Mouse (Mus musculus) stomach, postnatal 0 days (tissue): ENCODE measurements around the gene Tnr. TPM values are rescaled to one million over a fixed set of nuclear protein-coding genes. Genes with fewer than 3 reads are reported as not detected.
A peak's percentile ranks its signal among the peaks of the same experiment; 100 is the strongest.

Source experiments
- ATAC-seq: fragments of 200-750 bp; cut with Nextera tagmentation; 2 replicates; pipeline ENCODE4 v1.8.0; 2017; ENCODE audit not compliant: low FRiP score, low TSS enrichment
- DNase-seq: peaks from one replicate; pipeline ENCODE4 v3.0.0-alpha.2; 2016; ENCODE audit warnings: low spot score
- H3K27ac ChIP-seq: fragments of 300-500 bp; sonication (generic); replicated peaks from 2 replicates; pipeline ENCODE4 v1.5.1; 2014; ENCODE audit warnings: mild to moderate bottlenecking, control low read depth
- H3K27me3 ChIP-seq: fragments of 300-500 bp; sonication (generic); 2 replicates; pipeline ENCODE4 v1.6.1; 2014; ENCODE audit warnings: low read length; ENCODE audit not compliant: control insufficient read depth, insufficient read depth
- H3K36me3 ChIP-seq: fragments of 300-500 bp; sonication (generic); 2 replicates; pipeline ENCODE4 v1.6.1; 2014; ENCODE audit warnings: low read length, mixed read lengths; ENCODE audit not compliant: control insufficient read depth, insufficient read depth
- H3K4me1 ChIP-seq: fragments of 300-500 bp; sonication (generic); replicated peaks from 2 replicates; pipeline ENCODE4 v1.6.1; 2014; ENCODE audit warnings: antibody characterized with exemption; ENCODE audit not compliant: control insufficient read depth, insufficient read depth
- H3K4me2 ChIP-seq: fragments of 300-500 bp; sonication (generic); replicated peaks from 2 replicates; pipeline ENCODE4 v1.6.1; 2014; ENCODE audit warnings: low read depth, mild to moderate bottlenecking, control low read depth, moderate library complexity
- H3K4me3 ChIP-seq: fragments of 300-500 bp; sonication (generic); 2 replicates; pipeline ENCODE4 v1.5.1; 2014; ENCODE audit warnings: low read depth, low read length, control low read depth
- H3K9ac ChIP-seq: fragments of 300-500 bp; sonication (generic); 2 replicates; pipeline ENCODE4 v1.6.1; 2014; ENCODE audit warnings: mild to moderate bottlenecking, low read length, control low read depth, mixed read lengths
- H3K9me3 ChIP-seq: fragments of 300-500 bp; sonication (generic); 2 replicates; pipeline ENCODE4 v1.6.1; 2016; ENCODE audit warnings: low read length; ENCODE audit not compliant: control insufficient read depth
- CTCF ChIP-seq: IDR thresholded peaks from 2 replicates; pipeline ENCODE4 v1.5.1; 2016; ENCODE audit warnings: antibody characterized with exemption, low read depth, mild to moderate bottlenecking, moderate library complexity
- EP300 ChIP-seq: optimal IDR thresholded peaks from 2 replicates; pipeline ENCODE3; 2016; ENCODE audit warnings: antibody characterized with exemption
- WGBS: fragments of 180-500 bp; shearing (Covaris S2); extraction: QIAGEN DNeasy Blood & Tissue Kit; methylation state at CpG from one replicate; pipeline ENCODE4 v1.1.7; 2014; 5-methylcytosine and 5-hydroxymethylcytosine counted together
- polyA plus RNA-seq: library from polyadenylated mRNA; unstranded; fragments of >200 nt; fragmentation: Nextera tagmentation; extraction: Ambion mirVana; gene quantifications from 2 replicates; pipeline ENCODE4 v1.2.1, GENCODE M21; 2015

Tnr gene
- polyA plus RNA-seq, 1 experiment from 2014 or later: 0.10 TPM

DNA sequence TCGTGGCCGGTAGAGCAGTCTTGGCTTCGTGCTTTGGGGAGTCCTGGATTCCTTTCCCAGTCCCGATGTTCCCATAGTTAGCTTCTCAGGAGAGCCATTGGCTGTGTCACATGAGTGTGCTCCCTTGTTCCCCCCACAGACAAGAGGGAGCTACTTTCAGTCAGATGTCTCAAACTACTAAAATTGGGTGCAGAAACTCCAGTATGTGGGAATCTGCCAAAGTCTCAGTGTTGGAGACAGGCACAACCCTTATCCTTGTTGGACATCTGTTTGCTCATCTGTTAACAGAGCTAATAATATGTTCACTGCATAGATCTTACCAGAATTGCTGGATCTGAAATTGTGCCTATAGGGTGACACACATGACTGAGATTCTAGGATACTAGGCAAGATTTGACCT lies 21.7 kb upstream of the Tnr start:
- no peaks in the 10 kb centered on the region for H3K27me3 ChIP-seq
- ATAC-seq (no peak), DNase-seq (no peak)
- no peaks in the 10 kb centered on the region for H3K9me3 ChIP-seq
- H3K9ac ChIP-seq: no peak overlapping the region
- no peak for TF ChIP-seq EP300
- TF ChIP-seq CTCF: no peak
- H3K4me3 ChIP-seq: no peak overlapping the region
- no peaks in the 10 kb centered on the region for H3K36me3 ChIP-seq
- H3K4me2 ChIP-seq: no peak overlapping the region
- no peak overlapping the region for H3K27ac ChIP-seq
- H3K4me1 ChIP-seq: no peaks in the 10 kb centered on the region
- 83% methylated on average over 4 of the region's 4 CpGs for WGBS

DNA sequence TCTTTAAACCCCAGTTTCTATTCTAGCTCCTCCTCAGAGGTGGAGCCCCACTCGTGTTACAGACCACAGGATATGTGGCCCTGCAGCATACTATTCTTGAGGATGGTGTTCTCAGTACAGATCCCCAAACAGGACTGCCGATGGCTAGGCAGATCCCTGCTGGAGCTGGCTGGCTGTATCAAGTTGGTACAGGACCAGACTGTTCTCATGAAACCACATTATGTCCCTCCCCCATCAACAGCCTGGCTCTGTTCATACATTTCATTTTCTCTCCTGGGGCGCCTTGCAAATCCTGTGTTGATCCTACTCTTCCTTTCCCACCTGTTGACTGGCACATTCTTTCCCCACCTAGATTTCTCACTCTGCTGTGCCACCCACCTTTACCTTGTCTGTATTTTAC lies 12.9 kb upstream of the Tnr start:
- no peak for TF ChIP-seq EP300
- no peak for TF ChIP-seq CTCF
- DNase-seq: no peak
- H3K9me3 ChIP-seq: no peaks in the 10 kb centered on the region
- H3K4me3 ChIP-seq: no peak overlapping the region
- H3K9ac ChIP-seq: no peak overlapping the region
- no peak for ATAC-seq
- H3K4me2 ChIP-seq: no peak overlapping the region
- H3K27me3 ChIP-seq: no peaks in the 10 kb centered on the region
- 51% methylated on average over 3 of the region's 3 CpGs for WGBS
- no peaks in the 10 kb centered on the region for H3K36me3 ChIP-seq
- no peaks in the 10 kb centered on the region for H3K4me1 ChIP-seq
- no peak overlapping the region for H3K27ac ChIP-seq

DNA sequence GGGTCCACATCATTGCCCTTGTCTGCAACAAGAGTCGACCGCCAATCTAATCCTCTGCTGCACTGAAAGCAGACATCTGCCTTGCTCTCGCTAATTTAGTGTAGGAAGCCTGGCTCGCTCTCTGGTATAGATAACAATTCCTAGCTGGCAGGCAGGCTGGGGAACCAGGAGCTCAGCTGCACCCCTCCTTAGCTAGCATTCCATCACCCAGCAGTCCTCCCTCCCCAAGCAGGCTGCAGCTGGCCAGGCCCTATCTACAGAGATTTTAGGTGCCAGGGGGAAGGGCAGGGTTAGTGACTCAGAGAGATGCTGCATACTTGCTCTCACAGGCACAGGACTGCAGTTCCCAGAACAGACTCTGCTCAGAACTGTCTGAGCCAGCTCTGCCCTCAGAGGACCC lies 5.9 kb upstream of the Tnr start:
- no peak for DNase-seq
- H3K4me3 ChIP-seq: no peak overlapping the region
- no peak for TF ChIP-seq EP300
- TF ChIP-seq CTCF: no peak
- no peak overlapping the region for H3K27ac ChIP-seq
- H3K4me1 ChIP-seq: no peaks in the 10 kb centered on the region
- no peaks in the 10 kb centered on the region for H3K36me3 ChIP-seq
- no peak overlapping the region for H3K9ac ChIP-seq
- no peak overlapping the region for H3K4me2 ChIP-seq
- H3K27me3 ChIP-seq: no peaks in the 10 kb centered on the region
- 0 out of 2 replicates have a peak, but pooled peaks have one; percentile 12 for ATAC-seq
- H3K9me3 ChIP-seq: no peaks in the 10 kb centered on the region
- 48% methylated on average over 4 of the region's 4 CpGs for WGBS

DNA sequence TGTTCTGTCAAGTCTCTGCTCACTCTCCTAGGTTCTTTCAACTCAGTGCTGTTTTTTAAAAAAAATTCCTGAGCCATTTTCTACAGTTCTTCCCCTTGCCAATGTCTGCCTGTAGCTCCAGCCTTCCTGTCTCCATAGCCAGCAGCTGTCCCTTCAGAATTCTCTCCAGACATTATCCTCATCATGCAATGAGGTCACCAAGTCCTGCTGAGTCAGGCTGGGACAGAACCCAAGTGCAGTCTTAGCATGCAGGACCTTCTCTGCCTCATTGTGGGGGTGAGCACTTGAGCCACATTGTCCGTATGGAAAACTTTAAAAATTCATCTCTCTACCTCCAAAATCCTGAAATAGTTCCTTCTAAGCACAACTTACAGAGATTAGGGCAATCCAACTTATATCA lies 4.4 kb upstream of the Tnr start:
- no peak for TF ChIP-seq CTCF
- no peak for TF ChIP-seq EP300
- no peaks in the 10 kb centered on the region for H3K4me1 ChIP-seq
- ATAC-seq (no peak), DNase-seq (no peak)
- H3K4me3 ChIP-seq: no peak overlapping the region
- H3K4me2 ChIP-seq: no peak overlapping the region
- H3K36me3 ChIP-seq: no peaks in the 10 kb centered on the region
- H3K27ac ChIP-seq: no peak overlapping the region
- WGBS: 57% methylated on average over 1 of the region's 1 CpGs
- H3K9me3 ChIP-seq: no peaks in the 10 kb centered on the region
- no peak overlapping the region for H3K9ac ChIP-seq
- no peaks in the 10 kb centered on the region for H3K27me3 ChIP-seq

DNA sequence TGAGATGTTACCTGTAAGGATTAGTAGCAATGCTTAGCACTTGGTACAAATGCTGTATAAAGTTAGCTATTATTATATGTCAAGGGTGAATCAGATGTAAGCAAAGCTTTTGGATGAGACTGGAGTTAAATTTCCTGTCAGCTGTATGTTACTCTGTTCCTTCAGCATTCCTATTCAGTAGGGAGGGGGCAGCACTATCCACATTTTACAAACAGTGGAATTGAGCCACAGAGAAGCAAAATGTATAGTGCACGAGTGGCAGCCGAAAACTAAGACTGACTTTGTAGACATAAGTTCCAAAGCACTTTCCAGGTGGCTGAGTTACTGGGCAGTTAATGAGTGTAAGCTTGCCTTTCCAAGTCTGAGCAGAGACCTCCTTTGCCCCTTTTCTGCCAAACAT lies 500 bp upstream of the Tnr start:
- no peaks in the 10 kb centered on the region for H3K36me3 ChIP-seq
- ATAC-seq: no peak
- no peak overlapping the region for H3K4me2 ChIP-seq
- H3K4me3 ChIP-seq: no peak overlapping the region
- no peak overlapping the region for H3K9ac ChIP-seq
- 64% methylated on average over 2 of the region's 2 CpGs for WGBS
- no peaks in the 10 kb centered on the region for H3K27me3 ChIP-seq
- no peaks in the 10 kb centered on the region for H3K9me3 ChIP-seq
- DNase-seq: no peak
- no peak for TF ChIP-seq EP300
- no peak for TF ChIP-seq CTCF
- H3K27ac ChIP-seq: no peak overlapping the region
- H3K4me1 ChIP-seq: no peaks in the 10 kb centered on the region

DNA sequence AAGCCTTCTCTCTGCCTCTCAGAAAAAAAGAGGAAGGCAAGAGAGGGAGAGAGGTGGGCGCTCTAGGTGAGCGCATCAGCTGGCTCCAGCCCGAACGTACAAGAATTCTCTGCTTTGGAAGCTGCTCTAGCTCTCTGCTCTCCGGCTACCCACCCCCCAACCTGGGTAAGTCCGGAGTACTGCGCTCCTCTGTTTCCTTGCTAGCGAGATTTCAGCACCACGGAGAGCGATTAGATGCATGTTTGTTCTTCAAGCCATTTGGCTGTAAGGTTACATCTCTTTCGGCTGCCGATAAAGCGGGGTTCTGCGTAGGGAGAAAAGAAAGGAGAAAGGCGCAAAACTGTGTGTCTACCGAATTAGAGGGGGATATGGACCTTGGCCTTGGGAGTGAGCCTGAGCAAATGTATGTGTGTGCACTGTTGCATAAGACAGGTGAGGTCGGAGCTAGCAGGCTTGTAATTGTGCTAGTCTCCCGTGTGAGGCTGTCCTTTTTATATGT lies 531 bp downstream of the Tnr start:
- Histone ChIP-seq H3K9me3 (no peaks in the 10 kb centered on the region), H3K36me3 (no peaks in the 10 kb centered on the region), H3K4me2 (no peak overlapping the region), H3K27me3 (no peaks in the 10 kb centered on the region), H3K9ac (no peak overlapping the region), H3K4me1 (no peaks in the 10 kb centered on the region), H3K27ac (no peak overlapping the region), H3K4me3 (no peak overlapping the region)
- TF ChIP-seq EP300 (no peak), CTCF (peak; percentile 15; the same call in 1 of the 2 replicates)
- 0 out of 2 replicates have a peak, but pooled peaks have one; percentile 29 for ATAC-seq
- peak; percentile 78 for DNase-seq
- WGBS: 1% methylated on average over 18 of the region's 18 CpGs
